Mouse (Mus musculus): ENCODE data around the gene Ccdc34.

Ccdc34 gene

DNA sequence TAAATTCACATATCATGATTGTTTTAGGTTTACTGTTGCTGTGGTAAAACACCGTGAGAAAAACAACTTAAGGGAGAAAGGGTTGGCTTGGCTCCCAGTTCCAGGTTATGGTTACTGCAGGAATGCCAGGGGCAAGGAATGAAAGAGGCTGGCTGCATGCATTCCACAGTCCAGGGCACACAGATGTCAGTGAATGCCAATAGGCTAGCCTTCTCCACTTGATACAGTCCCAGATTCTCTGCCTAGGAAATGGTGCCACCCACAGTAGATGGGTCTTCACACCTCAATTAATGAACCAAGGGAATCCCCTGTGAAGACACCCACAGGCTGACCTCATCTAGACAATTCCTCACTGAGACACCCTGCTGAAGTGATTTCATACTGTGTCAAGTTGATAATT lies 12.9 kb upstream of the Ccdc34 start:
- DNase-seq: no peak

GRCm38 (mm10) chr2:110005164-110005563 lies 12.5 kb upstream of the Ccdc34 start:
- no peak for DNase-seq

DNA sequence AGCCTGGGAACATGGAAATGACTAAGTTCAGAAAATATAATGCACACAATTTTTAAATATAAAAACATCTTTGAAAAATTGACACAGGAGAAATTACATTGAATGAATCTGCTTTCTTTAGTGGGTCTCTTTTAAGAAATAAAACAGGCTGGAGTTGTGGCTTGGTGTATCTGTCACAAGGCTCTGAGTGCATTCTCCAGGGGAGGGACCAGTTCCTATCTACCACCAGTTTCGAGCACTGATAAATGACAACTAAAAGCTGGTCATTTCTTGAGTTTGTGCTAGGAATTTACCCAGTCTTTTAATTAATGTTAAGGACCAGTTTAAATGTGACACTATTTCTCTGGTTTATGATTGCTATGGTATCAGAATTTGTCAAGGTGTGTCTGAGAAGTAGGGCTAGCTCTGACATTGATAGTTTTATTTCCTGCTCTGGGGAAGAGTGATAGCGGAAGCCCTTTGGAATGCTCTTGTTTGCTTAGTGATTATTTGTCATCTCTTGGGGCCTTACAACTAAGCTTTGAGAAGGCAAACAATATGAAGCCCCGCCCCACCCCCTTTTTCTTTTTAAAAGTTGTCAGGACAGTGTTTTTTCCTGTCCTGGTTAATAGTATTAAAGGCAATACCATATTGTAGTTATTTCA lies 11.9 kb upstream of the Ccdc34 start:
- no peak for DNase-seq

DNA sequence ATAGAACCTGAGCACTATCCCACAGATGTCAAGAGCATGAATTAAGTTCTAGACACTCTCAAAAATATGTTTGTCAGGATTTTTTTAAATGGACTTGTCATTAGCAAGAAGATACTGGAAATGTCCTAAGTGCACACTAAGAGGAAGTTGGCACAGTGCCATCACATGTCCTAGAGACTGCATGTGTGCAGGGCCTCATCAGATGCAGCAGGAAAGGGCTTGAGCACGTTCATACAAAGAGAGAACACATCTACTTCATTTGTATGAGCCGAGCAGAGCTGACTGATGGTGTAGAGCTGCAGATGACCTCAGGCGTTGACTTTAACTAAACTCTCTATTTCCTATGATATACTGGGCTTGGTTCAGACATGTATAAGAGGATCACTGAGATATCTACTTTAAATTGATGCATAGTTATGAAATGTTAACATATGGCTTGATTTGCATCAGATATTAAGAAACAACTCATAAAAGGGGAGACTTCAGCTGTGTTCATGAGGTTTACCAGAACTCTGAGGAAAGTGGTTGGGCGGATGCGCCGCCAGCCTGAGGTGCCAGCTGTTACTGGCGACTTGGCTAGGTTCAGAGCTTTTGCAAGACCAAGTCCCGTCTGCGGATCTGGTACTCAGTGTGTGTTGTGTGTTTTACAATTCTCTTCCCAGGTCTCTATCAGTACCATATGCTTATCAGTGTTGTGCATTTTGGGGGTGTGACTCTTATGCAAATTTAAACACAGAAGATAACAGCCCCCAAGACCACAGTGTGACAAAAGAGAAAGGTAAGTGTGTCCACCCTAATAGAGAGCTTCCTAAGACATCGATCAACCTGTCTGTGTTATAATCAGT lies 10.0 kb upstream of the Ccdc34 start:
- no peak for DNase-seq

- no peak for DNase-seq
Measured at GRCm38 (mm10) chr2:110009449-110009848, 8.2 kb upstream of the Ccdc34 start.

DNA sequence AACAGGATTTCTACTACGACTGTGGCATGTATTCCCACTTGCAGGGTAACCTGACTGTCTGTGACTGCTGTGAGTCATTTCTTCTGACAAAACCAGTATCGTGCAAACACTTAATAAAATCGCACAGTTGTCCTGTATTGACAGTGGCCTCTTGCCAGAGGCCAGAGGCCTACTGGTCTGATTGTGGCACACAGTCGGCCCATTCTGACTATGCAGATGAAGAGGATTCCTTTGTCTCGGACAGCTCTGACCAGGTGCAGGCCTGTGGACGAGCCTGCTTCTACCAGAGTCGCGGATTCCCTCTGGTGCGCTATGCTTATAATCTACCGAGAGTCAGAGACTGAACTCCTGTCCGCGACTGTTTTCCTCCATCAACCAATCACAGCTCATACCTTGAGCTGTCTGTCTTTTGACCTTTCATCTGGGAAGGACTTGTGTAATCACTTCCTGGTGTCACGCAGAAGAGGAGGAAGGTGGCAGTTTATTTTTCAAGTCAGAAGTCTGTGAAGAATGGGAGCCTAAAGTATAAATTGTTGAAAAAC lies 5.4 kb upstream of the Ccdc34 start:
- DNase-seq: no peak

DNA sequence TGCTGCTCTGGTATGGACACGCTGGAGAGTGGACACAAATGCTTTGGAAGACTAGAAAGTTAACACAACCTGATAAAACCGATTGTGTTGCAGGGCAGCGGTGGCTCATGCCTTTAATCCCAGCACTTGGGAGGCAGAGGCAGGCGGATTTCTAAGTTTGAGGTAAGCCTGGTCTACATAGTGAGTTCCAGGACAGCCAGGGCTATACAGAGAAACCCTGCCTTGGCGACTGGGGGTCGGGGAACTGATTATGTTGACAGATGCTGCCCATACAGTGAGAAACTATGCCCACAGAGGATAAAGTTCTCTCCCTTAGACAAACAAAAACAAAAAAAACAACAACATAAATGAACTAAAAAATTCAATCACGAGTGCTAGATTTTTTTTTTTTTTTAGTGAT lies 530 bp upstream of the Ccdc34 start:
- no peak for DNase-seq

GRCm38 (mm10) chr2:110019656-110020055 lies 2.0 kb downstream of the Ccdc34 start:
- DNase-seq: no peak

- no peak for DNase-seq
Measured at GRCm38 (mm10) chr2:110020430-110020829, 2.8 kb downstream of the Ccdc34 start.

GRCm38 (mm10) chr2:110036265-110036664 lies 18.6 kb downstream of the Ccdc34 start:
- no peak for DNase-seq

GRCm38 (mm10) chr2:110036665-110037064 lies 19.0 kb downstream of the Ccdc34 start:
- DNase-seq: no peak

DNA sequence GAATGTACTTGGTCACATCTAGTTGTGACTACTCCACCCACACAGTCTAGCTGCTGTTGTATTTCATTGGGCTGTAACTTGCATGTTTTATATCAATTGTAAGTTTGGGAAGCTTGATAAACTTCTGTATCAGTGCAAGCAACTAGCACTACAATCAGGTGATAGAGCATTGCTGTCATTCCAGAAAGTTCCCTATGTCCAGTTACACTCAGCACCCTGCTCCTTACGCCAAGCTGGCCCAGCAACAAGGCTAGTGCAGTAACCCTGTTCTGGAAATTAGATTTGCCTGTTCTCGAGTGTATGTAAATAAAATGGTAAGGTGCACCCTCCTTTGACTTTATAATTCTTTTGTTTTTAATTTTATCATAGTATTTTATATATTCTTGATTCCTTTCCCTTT lies 19.6 kb downstream of the Ccdc34 start:
- DNase-seq: no peak

- DNase-seq: no peak
Measured at GRCm38 (mm10) chr2:110038341-110038740, 20.7 kb downstream of the Ccdc34 start.

DNA sequence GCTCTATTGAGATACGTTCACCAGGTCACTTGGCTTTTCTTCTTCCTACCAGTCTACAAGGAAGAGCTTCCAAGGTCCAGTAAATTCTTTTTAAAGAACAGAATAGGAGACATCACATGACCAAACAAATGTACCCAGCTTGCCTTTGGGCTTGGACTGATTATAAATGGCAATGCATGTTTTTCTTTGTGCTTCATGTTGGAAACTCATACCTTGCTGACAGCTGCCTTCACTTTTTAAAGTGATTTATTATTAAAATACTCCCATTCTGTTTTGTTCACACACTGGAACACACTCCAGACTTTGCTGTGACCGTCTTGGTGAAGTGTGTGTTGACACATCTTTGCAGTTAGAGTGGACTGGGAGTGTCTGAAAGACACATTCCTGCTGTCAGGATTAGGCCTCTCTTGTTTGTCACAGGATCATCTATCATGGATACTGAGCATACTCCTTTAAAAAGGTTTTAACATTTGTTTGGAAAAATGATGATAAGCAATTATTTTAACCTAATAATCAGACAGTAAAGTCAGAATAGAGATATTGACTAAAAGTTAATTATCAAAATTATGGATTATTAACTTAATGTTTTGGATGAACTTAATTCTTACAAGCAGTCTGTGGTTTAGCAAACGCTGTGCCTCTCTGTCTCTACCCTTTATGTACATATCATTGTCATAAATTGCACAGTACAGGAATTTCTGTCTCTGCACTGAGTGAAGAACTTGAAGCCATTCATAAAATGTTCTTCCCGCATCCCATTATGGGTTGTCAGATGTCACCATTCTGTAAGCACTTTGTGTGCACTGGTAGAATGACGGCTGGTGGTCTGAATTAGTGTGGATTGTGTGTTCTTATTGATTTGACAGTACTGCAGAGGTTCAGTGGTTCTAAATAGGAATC lies 25.5 kb downstream of the Ccdc34 start:
- DNase-seq: no peak

- DNase-seq: no peak
Measured at GRCm38 (mm10) chr2:110058424-110058823, 40.8 kb downstream of the Ccdc34 start.

GRCm38 (mm10) chr2:110063131-110063530 lies 45.5 kb downstream of the Ccdc34 start:
- no peak for DNase-seq

DNA sequence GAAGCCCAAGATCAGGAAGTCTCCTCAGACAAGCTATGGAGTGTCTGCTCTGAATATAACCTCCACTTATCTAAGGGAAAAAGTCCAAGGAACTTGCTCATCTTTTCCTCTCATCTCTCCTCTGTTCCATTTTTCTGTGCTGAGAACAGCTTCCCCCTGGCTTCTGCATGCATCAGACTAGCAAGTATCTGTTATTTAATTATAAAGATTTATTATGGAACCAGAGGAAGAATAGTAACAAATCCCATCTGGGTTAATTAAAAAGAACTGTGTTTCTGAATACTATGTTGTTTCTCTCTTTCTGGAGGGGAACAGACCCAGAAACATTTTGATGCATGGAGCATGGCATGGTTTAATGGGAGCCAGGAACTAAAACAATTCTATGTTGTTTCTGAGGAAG lies 51.3 kb downstream of the Ccdc34 start:
- no peak for DNase-seq

GRCm38 (mm10) chr2:110073023-110073422 lies 55.4 kb downstream of the Ccdc34 start:
- DNase-seq: no peak

DNA sequence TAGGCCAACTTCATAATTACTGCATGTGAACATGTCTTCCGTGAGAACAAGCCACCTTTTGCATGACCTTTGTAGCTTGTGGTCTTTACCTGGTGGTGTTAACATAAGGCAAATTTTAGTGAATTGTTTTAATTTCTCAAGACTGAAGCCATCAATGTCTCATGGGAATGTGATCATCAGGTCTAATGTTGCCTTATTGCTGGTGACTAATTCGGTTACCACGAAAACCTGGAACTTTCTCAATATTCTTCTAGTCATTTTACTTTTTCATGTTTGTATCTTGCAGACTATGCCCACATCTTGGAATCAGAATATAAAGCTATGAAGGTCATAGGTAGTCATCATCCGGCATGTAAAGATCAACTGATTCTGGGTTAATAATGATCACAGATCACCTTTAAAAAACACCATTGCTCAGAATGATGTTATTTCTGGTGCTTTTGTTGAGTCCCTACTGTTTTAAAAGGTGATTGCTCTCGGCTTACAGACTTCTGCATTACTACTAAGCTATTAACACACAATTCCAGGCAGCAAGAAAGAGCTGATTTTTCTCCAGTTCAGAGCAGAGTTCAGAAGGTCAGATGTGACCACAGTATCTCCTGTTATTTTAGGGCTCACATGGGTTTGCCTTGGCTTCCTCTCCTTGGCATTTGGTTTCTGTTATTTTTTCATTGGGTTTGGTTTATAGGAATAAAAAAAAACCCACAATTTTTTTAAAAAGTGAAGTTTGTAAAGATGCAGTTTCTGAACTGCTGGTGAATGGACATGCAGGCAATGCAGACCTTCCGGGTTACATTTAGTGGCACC lies 57.2 kb downstream of the Ccdc34 start:
- no peak for DNase-seq

GRCm38 (mm10) chr2:110077240-110077639 lies 59.6 kb downstream of the Ccdc34 start:
- no peak for DNase-seq

GRCm38 (mm10) chr2:110077655-110078054 lies 60.0 kb downstream of the Ccdc34 start:
- no peak for DNase-seq

DNA sequence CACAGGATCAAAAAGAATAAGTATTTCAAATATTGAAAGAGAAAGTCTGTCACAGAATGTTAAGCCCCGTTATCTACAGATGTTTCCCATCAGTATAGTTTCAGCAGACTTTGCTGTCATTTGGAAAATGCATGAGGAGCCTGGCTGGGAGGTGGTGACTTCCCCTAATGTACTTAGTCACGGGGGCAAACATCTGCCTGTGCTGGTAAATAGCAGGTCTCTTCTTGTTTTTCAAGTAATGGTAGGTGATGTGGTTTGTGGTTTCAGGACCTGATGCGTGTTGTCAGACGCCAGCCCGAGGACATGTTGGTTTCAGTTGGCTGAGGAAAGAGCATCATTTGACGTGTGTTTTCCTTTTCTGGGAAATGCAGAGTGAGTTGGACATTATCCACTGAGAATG lies 62.9 kb downstream of the Ccdc34 start:
- no peak for DNase-seq
